In the genomic region with DNA sequence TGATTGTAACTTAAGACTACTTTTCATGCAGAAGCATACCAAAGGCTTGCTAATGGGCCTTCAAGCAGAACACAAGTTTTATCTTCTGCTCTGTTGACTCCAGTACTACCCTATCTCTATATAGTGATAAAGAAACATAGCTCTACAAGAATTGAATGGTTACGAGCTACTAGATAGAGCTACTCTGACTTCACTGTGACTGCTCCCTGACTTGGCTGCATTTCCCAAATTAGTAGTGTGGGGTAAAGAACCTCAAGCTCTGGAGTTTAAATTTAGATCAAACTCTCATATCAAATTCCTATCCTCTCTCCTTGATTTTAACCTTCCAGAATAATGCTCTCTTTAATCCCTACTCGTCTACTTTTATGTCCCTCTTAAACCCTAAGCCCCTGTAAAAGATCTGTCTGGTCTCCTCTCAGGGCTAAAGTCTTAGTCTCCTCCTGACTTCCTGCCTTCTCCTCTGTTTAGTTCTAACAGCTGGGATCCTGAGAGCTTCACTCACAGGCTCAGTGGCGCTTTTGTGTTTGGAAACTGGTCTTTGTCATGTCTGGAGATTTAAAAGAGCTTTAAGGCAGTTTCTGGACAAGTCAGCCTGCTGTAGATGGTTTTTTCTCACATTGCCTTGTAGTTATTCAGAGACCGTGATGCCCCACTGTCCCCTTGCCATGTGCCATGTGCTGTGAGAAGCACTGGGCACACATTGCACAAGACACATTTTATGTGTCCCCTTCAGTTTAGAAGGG, we compare ENCODE assay signal across 23 mouse cellular contexts. TPM values are rescaled to one million over a fixed set of nuclear protein-coding genes. Genes with fewer than 3 reads are reported as not detected.
DNase-seq lines count a peak whose midpoint lies in the region; ATAC-seq and TF ChIP-seq lines count a peak whose summit lies in the region.
"Had no signal": no experiment of that assay in that cellular context is flagged by ENCODE, and none has a peak within 500 bp of the region (broad histone marks: within the 10 kb centered on the region; RNA-seq: fewer than 3 reads in every experiment).

No protein-coding gene starts in this region.

- H3K4me3 ChIP-seq in gastrocnemius, adult 2 months: no peak overlapping the region
- no peak overlapping the region for H3K4me3 ChIP-seq in heart, embryonic 13.5 days
- H3K4me3 ChIP-seq in heart, embryonic 14.5 days (ENCODE audit: control insufficient read depth in 1 of 2, insufficient read depth in 1 of 2, low read depth in 1 of 2, low read length in 2 of 2): no peak overlapping the region
- H3K4me3 ChIP-seq: embryonic facial prominence, embryonic 13.5 days; forebrain, embryonic 15.5 days; hindbrain, embryonic 13.5 days; left cerebral cortex, adult 2 months; limb, embryonic 10.5 days had no signal

- intact Hi-C loops in gastrocnemius, adult 2 months (cut with DNase I): no loop called here
- intact Hi-C loops in heart, postnatal 36 days (cut with DNase I): no loop called here

- H3K4me1 ChIP-seq in heart, embryonic 13.5 days: peaks cover 12% of the 10 kb centered on the region
- peaks cover 4 to 8% of the 10 kb centered on the region in 2 experiments; a peak in 3 of 4 replicates for H3K4me1 ChIP-seq in heart, embryonic 14.5 days (ENCODE audit: control insufficient read depth in 2 of 2, insufficient read depth in 2 of 2, low read length in 2 of 2)
- H3K4me1 ChIP-seq: embryonic facial prominence, embryonic 13.5 days; forebrain, embryonic 15.5 days; hindbrain, embryonic 13.5 days; limb, embryonic 10.5 days had no signal

- H3K9ac ChIP-seq in heart, embryonic 13.5 days: 0 out of 2 replicates have a peak overlapping the region, but pooled peaks have one; percentile 16
- no peak overlapping the region for H3K9ac ChIP-seq in heart, embryonic 14.5 days (ENCODE audit: low read length)
- H3K9ac ChIP-seq: embryonic facial prominence, embryonic 13.5 days; forebrain, embryonic 15.5 days; hindbrain, embryonic 13.5 days had no signal

- no peaks in the 10 kb centered on the region for H3K27me3 ChIP-seq in heart, embryonic 13.5 days (replicated peaks)
- no peaks in the 10 kb centered on the region for H3K27me3 ChIP-seq in heart, embryonic 14.5 days (ENCODE audit: control insufficient read depth, insufficient read depth, low read length)
- H3K27me3 ChIP-seq: embryonic facial prominence, embryonic 13.5 days; forebrain, embryonic 15.5 days; hindbrain, embryonic 13.5 days had no signal

- no peak for ATAC-seq in heart, embryonic 13.5 days (ENCODE audit: extremely low read depth, insufficient number of reproducible peaks, low FRiP score, low TSS enrichment)
- ATAC-seq in heart, embryonic 14.5 days (ENCODE audit: insufficient number of reproducible peaks, insufficient read depth, low FRiP score, low read depth): peak; percentile 64
- ATAC-seq: CD4-positive, CD25-positive, alpha-beta regulatory T cell, adult 4 months; forebrain, embryonic 15.5 days; inflammation-experienced regulatory T-cells, adult 6 months; Patski had no signal

- H3K36me3 ChIP-seq in heart, embryonic 13.5 days: no peaks in the 10 kb centered on the region
- no peaks in the 10 kb centered on the region for H3K36me3 ChIP-seq in heart, embryonic 14.5 days (ENCODE audit: control insufficient read depth, insufficient read depth, low read length)
- H3K36me3 ChIP-seq: embryonic facial prominence, embryonic 13.5 days; forebrain, embryonic 15.5 days; hindbrain, embryonic 13.5 days; limb, embryonic 10.5 days had no signal

- peaks cover 16% of the 10 kb centered on the region for H3K9me3 ChIP-seq in heart, embryonic 13.5 days
- H3K9me3 ChIP-seq in heart, embryonic 14.5 days (ENCODE audit: control insufficient read depth, low read length): peaks cover 19% of the 10 kb centered on the region
- H3K9me3 ChIP-seq: forebrain, embryonic 15.5 days; limb, embryonic 10.5 days had no signal

- TF ChIP-seq CTCF in gastrocnemius, adult 2 months (IDR thresholded peaks at IDR 0.05): no peak

- DNase-seq in gastrocnemius, adult 2 months: no peak
- no peak for DNase-seq in gastrocnemius, adult 8-10 months (ENCODE audit: low spot score in 2 of 2)
- DNase-seq in heart, postnatal 36 days: no peak
- DNase-seq in lung, postnatal 36 days: peak; percentile 56
- DNase-seq in spleen, adult 18-20 months: no peak
- DNase-seq: adrenal gland, postnatal 10 days; cerebellum, postnatal 10 days; kidney, adult 9 months; kidney, postnatal 4 days; layer of hippocampus, adult 9-11 months; retina, postnatal 1 day; thymus, postnatal 25 days had no signal

- H3K27ac ChIP-seq in gastrocnemius, adult 2 months: peak overlapping the region; percentile 62
- H3K27ac ChIP-seq in heart, embryonic 13.5 days (replicated peaks): peak overlapping the region; percentile 90
- peak overlapping the region; percentile 76 to 80 for H3K27ac ChIP-seq in heart, embryonic 14.5 days (replicated peaks in 1 of 2; ENCODE audit: control insufficient read depth in 1 of 2, insufficient read depth in 1 of 2, low read depth in 2 of 2, low read length in 2 of 2)
- H3K27ac ChIP-seq: embryonic facial prominence, embryonic 13.5 days; forebrain, embryonic 15.5 days; hindbrain, embryonic 13.5 days; left cerebral cortex, adult 2 months; limb, embryonic 10.5 days had no signal

- WGBS in heart, embryonic 13.5 days: 24% methylated on average over 4 of the region's 4 CpGs
- WGBS in heart, embryonic 14.5 days: 21% methylated on average over 4 of the region's 4 CpGs

- no peak overlapping the region for H3K4me2 ChIP-seq in heart, embryonic 13.5 days
- no peak overlapping the region for H3K4me2 ChIP-seq in heart, embryonic 14.5 days (ENCODE audit: low read length)
- H3K4me2 ChIP-seq: embryonic facial prominence, embryonic 13.5 days; forebrain, embryonic 15.5 days; hindbrain, embryonic 13.5 days; liver, embryonic 11.5 days had no signal

RNA-seq across cellular contexts. Expression of a gene that starts 22.2 kb away (rescaled TPM):
- 10 to 100 TPM; 20.9 to 27.0 TPM for total RNA-seq in gastrocnemius, adult 2 months (2021)
- 10 to 100 TPM; 19.6 to 31.0 (median 24.1) TPM for total RNA-seq in gastrocnemius, adult 8-10 months (2022)
- 56.3 and 65.1 TPM in 2 replicates for polyA plus RNA-seq in heart, embryonic 13.5 days (2015; fragmentation: Nextera tagmentation; extraction: Ambion mirVana)
- 100 to 1,000 TPM; 128 to 147 TPM for total RNA-seq in heart, postnatal 36 days (2021)
- 65.7 and 68.7 TPM in 2 replicates for polyA plus RNA-seq in heart, embryonic 14.5 days (2014; fragmentation: Nextera tagmentation; extraction: Ambion mirVana)

Comparison
In these comparisons a context has a peak if more than half of its experiments do, and no peak if none do; other contexts are left out.
1. RNA of a gene that starts 22.2 kb away (total RNA-seq): 128 to 147 TPM in heart, postnatal 36 days; 19.6 to 31.0 TPM in gastrocnemius, adult 8-10 months and 20.9 to 27.0 TPM in gastrocnemius, adult 2 months; every median in the first group is over 4 times any median in the second.
2. Peak in every context shown above with its lines, with median percentiles within 50 percentile points of each other: H3K27ac ChIP-seq.